Mouse (Mus musculus): Measurements from ENCODE around the gene Ptpn13.

Ptpn13 gene

DNA sequence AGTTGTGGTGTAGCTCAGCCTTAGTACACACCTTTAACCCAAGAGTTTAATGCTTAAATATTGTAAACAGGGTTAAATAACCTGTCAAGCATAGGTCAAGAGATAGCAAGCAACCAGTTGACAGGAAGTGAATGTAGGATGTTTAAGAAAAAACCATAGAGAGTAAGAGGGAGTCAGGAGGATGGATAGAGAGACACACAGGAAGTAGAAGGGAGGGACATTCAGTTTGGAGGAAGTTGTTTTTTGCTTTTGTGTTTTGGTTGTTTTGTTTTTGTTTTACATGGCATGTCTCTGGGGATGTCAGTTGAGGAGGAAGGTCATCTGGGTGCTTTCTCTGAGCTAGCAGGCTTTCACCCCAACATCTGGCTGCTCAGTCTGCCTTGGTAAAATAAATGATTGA is 91.6 kb downstream of the Ptpn13 start:
- no peak for DNase-seq (ENCODE audit: low read depth in 1 of 2, low spot score in 2 of 2)

DNA sequence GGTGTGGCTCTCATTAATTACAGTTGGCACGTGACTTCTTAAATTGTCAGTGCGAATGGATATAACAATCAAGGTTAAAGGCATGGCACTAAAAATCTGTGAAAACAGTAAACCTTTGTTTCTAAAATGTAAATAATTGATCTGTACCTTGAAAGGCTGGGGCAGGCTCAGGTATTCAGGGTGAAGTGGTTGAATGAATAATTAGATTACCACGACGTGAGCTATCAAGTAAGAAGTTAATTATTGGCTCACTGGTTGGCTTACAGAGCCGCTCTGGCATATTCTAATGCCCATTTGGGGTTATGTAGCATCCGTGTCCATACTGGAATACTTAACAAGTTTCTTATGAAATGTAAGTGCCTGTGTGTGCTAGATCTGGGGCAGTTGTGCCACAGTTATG is 92.6 kb downstream of the Ptpn13 start:
- DNase-seq (ENCODE audit: low read depth in 1 of 2, low spot score in 2 of 2): no peak

DNA sequence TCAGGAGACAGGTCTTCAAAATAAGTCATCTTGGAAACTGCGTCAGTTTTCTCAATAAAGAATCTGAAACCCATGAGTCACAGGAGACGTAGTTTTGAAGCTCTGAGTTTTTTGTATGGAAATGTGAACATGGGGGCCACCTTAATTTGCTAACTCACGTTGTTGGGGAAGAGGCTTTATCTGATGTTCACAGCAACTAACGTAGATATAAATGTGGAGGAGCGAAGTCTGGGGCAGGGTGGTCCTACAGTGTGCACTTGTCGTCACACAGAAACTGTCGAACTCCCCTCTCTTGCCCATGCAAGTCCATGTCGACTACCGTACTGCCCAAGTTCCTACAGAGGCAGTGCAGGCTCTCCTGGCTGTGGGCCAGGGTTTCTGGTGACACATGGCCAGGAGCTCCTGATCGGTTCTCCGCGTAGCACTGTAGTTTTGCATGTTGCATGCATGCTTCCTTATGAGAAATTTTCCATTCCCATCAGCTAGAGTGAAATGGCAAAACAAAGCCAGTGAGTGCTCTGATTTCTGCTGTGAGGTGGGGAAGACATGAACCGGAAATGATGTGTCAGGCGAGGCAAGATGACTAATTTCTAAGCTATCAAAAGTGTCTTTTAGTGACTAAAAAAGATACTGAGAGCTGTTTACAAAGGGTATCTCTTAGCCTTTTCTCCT is 93.9 kb downstream of the Ptpn13 start:
- DNase-seq (ENCODE audit: low read depth in 1 of 2, low spot score in 2 of 2): no peak

DNA sequence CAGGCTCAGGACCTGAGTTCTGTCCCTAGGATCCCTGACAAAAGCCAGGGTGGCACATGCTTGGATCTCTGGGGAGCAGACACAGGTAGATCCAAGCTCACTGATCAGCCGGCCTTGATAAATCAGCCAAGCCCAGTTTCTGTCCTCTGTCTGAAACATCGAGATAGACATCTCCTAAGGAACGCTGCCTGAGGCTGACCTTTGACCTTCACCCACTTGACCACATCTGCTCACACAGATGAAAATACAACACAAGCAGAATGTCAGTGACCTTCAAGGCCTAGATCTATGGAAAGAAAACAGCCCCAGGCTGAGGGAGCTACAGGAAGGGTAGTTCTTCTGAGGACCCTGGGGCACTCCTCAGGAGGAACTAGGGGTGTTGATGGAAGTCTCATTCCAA is 97.4 kb downstream of the Ptpn13 start:
- no peak for DNase-seq (ENCODE audit: low read depth in 1 of 2, low spot score in 2 of 2)

DNA sequence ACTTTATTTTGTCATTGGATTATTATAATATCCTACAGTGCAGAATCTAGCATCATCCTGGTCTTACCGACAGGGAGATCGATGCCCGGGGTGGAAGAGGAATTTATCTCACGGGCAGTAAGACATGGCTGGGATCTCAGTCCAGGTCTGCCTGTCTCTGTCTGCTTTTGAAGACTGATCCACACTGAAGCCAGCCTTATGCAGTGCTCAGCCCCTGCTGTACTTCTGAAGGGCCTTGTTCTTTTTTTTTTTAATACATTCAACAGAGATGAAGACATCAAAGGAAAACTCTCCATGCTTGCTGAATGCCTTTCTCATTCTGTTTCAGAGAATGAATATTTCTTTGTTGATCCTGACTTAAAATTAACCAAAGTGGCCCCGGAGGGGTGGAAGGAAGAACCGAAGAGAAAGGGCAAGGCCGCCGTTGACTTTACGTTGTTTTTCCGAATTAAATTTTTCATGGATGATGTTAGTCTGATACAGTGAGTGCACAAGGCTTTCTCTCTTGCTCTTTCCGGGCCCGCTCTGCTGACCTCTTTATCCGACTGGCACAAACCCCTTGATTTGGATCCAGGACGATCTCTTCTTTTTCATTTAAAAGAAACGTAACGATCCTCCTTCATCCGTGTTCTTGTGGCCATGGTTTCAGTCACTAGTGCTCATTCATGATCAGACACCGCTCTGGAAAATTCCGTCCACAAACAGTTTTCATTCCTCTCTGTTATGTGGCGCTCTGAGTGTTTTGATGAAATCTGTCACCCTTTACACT is 101.9 kb downstream of the Ptpn13 start:
- no peak for DNase-seq (ENCODE audit: low read depth in 1 of 2, low spot score in 2 of 2)

DNA sequence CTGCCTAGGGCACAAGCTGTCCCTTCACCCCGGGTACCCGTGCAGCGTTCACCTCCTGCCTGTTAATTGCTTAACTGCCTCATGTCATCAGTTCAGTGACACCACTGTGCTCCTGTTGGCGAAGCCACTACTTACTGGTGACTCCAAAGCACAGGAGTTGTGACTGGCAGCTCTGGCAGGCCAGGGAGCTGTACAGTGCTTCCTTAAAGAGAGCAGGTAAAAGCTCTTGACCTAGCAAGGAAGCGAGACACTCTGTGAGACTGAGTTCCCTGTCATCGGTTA is 102.4 kb downstream of the Ptpn13 start:
- no peak for DNase-seq (ENCODE audit: low read depth in 1 of 2, low spot score in 2 of 2)

DNA sequence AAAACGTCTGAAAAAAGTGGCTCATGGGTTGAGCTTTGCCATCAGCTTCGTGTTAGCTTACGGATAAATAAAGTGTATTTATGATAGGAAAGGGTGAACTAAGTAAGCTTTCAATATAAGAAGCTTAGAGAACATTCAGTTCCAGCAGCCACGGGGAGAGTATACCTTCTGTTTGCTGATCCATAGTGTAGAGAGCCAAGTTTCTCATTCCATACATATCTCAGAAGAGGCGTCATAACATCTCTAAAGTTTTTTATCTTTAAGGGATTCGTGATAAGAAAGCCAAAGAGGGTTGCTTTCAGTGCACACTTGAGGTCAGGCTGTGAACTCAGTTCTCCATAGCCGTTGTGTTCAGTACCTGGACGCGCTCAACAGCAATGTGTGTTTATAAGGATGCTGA is 105.2 kb downstream of the Ptpn13 start:
- DNase-seq (ENCODE audit: low read depth in 1 of 2, low spot score in 2 of 2): no peak

DNA sequence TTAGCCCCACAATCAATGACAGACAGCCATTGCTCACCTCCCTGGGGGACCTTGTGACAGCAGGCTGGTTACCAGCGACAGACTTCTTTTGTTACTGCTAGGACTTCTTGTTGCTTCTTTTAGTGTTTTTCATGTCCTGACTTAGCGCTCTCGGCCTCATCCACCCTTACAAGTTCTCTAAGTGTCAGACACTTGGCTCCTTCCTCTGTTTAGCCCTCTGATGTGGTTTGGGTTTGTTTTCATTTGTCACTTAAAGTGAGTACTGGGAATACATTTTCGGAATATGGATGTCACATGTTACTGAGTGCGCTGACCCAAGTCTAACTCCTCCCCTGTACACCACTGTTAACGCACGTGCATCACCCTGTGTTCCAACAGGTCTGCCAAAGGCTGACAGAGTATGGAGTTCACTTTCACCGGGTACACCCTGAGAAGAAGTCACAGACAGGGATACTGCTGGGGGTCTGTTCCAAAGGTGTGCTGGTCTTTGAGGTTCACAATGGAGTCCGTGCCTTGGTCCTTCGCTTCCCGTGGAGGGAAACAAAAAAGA is 107.9 kb downstream of the Ptpn13 start:
- no peak for DNase-seq (ENCODE audit: low read depth in 1 of 2, low spot score in 2 of 2)

DNA sequence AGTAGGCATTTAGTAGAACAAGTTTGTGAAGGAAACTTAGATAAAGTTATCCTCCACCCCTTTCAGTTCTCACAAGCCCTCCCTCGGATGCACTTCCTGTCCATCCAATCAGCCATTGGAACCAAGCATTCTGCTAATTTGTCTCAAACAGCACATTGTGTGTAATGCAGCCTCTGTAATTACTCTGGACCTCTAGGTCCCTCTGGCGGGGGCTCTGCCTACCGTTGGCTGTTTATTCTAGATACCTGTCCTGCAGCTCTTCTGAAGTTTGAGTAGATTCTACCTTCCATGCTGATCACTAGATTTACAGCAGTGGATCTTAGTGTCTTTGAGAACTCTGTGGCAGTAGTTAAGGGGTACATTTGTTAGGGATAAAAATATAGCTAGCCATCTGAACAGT is 109.5 kb downstream of the Ptpn13 start:
- DNase-seq (ENCODE audit: low read depth in 1 of 2, low spot score in 2 of 2): no peak

DNA sequence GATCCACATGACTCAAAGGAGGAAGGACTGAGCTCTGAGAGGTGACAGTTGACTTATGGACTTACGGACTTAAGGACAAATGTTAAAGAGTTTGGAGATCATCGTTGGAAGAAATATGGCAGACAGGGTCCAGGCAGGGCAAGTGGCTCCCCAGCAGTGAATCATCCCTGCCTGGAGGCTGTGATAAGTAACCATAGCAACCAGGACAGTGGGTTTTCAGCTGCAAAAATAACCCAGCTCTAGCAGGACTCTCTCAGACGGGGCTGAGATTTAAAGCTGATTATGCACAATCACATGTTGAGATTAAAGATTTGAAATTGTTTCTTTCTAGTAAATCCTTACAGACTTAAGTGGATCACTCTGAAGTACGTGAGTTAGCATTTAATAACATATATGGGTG is 112.4 kb downstream of the Ptpn13 start:
- no peak for DNase-seq (ENCODE audit: low read depth in 1 of 2, low spot score in 2 of 2)

DNA sequence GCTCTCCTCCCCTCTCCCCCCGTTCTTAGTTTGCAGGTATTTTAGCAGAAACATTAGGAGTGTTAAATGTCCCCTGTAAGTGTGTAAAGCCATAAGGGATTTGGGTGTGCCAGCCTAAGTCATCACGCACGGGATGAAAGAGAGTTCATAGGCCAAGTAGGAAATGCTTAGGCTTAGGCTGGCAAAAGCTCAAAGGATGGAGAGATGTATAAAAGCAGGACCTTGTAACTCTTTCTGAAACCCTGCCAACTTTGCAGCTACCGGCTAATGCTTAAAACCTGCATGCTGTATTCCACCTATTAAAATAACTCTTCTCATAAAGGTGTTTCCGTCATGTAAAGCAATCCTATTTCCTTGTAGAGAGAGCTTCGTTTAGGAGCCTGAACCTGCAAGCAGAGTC is 115.6 kb downstream of the Ptpn13 start:
- no peak for DNase-seq (ENCODE audit: low read depth in 1 of 2, low spot score in 2 of 2)

DNA sequence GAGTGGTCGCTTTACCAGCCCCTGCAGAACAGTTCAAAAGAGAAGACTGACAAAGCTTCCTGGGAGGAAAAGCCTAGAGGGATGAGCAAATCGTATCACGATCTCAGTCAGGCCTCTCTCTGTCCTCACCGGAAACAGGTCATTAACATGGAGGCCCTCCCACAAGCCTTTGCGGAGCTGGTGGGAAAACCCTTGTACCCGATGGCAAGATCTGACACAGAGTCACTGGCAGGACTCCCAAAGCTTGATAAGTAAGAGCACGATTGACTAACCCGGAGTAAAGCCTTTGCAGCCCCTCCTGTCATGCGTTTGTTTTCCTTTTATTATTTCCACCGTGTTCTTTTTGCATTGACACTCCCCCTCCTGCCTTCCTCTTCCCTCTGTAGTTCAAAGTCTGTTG is 116.1 kb downstream of the Ptpn13 start:
- DNase-seq (ENCODE audit: low read depth in 1 of 2, low spot score in 2 of 2): no peak

DNA sequence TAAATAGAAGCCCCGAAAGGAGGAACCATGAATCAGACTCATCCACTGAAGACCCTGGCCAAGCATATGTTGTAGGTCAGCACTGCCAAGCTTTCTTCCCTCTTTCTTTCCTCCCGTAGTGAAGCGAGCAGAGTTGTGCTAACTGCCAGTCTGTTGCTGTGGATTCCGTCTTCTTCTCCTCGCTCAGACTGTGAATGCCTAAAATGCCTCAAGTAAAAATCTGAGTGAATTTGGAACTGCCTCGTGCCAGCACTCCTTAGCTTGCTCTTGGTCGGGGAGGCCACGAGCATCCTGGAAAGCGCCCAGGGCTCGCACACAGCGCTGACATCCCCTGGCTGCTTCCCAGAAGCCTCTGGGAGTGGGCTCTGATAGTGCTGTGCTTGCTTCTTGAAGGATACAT is 116.5 kb downstream of the Ptpn13 start:
- no peak for DNase-seq (ENCODE audit: low read depth in 1 of 2, low spot score in 2 of 2)

DNA sequence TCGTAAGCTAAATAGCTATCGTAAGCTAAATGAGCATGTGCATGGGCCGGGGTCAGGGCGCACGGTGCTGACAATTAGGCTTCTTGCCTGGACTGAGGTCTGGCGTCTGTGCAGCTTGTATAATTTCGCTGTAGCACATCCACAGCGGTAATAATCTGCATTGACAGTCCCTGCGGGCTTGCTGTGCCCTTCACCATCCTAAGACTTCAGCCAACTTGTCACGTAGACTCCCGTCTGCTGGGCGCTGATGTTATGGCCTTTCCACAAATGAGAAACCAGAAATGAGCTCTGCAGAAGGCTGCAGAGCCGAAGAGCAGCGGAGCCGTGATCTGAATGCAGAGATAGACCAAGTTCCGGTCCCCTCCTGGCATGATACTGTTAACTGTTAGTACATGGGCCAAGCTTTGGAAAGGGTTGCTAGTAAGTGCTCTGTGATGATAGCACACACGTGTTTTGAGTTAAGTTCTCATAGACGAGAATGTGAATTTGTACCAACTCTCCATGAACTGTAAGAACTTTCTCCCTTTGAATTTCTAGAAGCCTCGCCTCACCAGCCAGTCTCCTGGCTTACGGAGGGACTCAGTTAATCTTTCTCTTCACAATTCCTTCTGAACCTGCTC is 120.5 kb downstream of the Ptpn13 start:
- DNase-seq (ENCODE audit: low read depth in 1 of 2, low spot score in 2 of 2): no peak

DNA sequence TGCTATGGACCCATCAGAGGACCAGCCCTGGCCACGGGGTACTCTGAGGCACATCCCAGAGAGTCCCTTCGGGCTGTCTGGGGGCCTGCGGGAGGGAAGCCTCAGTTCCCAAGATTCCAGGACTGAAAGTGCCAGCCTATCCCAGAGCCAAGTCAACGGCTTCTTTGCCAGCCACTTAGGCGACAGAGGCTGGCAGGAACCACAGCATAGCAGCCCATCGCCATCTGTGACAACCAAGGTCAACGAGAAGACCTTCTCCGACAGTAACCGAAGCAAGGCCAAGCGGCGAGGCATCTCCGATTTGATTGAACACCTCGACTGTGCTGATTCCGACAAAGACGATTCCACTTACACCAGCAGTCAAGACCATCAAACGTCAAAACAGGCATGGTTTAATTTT is 129.8 kb downstream of the Ptpn13 start:
- DNase-seq (ENCODE audit: low read depth in 1 of 2, low spot score in 2 of 2): no peak

DNA sequence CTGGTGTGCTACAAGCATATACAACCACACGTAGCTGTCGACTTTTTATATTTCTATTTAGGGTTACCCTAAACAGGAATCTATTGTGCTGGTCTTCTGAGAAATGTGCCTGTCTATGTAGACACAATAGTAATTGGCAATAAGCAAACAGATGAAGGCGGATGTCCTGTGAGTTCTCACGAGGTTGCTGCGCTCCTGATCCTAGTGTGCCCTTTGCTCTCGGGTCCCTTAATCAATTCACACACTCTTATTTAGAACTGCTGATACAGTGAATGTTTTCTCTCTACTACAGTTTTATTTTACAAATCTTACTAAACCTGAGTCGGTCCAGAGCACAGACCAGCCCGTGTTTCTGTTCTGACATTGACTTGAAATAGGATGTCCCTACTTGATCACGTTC is 135.6 kb downstream of the Ptpn13 start:
- DNase-seq (ENCODE audit: low read depth in 1 of 2, low spot score in 2 of 2): no peak

DNA sequence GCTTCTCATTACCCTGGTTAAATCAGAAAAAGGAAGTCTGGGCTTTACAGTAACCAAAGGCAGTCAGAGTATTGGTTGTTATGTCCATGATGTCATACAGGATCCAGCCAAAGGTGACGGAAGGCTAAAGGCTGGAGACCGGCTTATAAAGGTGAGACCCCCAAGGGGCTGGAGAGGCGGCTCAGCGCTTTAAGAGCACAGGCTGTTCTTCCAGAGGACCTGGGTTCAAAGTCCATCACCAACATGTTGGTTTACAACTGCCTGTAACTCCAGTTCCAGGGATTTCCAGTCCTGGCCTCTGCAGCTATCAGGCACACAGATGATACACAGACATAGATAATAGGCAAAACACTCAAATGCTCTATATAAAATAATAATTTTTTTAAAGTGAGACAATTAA is 143.0 kb downstream of the Ptpn13 start:
- no peak for DNase-seq (ENCODE audit: low read depth in 1 of 2, low spot score in 2 of 2)

DNA sequence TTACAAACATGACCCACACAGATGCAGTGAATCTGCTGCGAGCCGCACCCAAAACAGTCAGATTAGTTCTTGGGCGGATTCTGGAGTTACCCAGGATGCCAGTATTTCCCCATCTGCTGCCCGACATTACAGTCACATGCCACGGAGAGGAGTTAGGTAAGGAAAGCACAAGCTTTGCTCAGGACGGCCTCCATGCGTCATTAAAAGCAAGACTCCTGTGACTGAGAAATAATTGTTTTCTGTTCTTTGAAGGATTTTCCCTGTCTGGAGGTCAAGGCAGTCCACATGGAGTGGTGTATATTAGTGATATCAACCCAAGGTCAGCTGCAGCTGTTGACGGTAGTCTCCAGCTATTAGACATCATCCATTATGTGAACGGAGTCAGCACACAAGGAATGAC is 144.5 kb downstream of the Ptpn13 start:
- no peak for DNase-seq (ENCODE audit: low read depth in 1 of 2, low spot score in 2 of 2)

DNA sequence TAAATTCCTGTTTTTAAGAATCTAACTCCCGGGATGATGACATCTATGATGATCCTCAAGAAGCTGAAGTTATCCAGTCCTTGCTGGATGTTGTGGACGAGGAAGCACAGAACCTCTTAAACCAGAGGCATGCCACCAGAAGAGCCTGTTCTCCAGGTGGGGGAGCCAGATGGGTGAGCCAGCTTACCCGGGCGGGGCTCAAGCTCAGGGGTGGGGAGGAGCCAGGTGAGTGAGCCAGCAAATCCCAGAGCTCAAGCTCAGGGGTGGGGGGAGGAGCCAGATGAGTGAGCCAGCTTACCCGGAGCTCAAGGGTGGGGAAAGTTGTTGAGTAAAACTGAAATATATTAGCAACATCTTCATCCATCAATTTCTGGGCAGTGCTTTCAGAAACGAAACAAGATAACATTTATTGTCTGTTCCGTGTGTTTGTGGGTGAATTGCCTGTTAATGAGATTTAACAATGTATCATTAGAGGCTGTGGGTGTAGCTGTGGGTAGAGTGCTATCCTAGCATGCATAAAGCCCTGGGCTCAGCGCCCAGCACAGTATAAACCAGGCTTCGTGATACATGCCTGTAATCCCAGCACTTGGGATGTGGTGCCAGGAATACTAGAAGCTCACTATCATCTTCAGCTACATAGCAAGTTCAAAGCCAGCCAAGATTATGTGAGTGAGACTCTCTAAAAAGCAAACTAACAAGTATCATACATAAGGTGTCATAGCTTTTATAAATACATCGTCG is 154.9 kb downstream of the Ptpn13 start:
- DNase-seq (ENCODE audit: low read depth in 1 of 2, low spot score in 2 of 2): no peak

DNA sequence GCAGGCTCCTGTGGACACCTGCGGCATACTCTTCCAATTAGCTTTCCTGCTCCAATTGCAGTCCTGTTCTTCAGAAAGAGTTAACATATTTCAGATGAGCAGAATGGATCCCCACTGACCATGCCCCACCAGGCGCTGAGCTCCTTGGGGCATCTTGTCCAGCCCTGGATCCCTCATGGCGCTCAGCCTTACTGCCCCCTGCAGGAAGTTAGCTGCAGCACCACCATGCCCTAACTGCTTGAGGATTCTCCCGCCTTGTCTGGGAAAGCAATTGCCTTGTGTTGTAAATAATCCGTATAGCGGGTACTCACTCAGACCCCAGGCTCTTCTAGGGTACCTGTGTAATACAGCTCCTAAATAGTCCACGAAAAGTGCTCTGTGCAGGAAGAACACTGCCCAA is 162.2 kb downstream of the Ptpn13 start:
- no peak for DNase-seq (ENCODE audit: low read depth in 1 of 2, low spot score in 2 of 2)

DNA sequence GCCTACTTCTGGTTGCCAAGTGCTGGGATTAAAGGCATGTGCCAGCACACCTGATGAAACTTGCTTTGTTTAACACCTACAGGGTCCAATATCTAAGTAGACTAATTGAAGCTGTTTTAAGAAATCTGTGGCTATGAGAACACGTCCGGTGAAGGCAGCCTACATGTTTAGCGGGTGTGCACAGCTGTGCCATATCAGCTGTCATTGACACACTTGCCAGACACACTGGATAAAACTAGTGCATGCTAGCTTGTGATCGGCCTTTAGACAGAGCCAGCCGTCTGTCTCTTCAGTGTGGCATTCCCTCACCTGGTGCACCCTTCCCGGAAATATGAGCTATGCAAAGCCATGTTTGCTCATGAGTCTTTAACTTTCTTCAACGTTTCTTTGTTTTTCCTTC is 166.9 kb downstream of the Ptpn13 start:
- DNase-seq (ENCODE audit: low read depth in 1 of 2, low spot score in 2 of 2): no peak

DNA sequence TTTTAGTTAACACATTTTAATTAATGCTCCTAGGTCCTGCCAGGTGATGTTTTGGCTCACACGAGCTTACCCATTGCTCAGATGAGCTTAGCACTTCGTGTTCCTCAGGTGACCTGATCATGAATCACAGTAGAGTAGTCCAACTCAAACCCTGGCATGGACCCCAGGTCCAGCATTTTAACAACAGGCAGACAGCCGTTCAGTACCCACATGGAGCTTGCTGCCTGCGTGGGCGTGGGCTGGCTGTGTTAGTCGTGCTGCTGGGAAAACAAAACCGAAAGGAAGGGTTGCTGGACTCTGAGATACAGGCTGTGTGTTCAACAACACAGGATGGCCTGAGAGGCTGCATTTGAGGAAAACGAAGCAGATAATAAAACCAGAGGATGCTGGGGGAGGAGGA is 167.7 kb downstream of the Ptpn13 start:
- DNase-seq (ENCODE audit: low read depth in 1 of 2, low spot score in 2 of 2): no peak
